Mouse (Mus musculus): Measurements from ENCODE around the gene Nomo1.

DNA sequence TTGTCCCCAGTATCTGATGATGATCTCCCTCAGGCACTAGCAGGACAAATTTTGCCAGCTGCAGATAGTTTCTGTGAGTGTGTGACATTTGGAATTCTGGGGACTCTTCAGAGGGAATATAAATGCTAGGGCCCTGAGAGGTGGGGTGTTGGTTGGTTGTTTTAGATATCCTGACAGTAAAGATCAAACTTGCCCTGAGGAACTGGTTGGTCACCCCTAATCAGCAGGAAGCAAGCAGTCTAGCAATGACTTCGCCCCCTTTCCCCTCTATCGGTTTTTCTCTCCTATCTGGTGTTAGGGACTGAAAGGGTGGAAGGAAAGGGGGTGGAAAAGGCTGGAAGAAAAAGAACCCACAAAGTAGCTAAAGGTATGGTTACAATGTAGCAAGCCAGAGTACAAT, 2.0 kb downstream of the Nomo1 start:
- TF ChIP-seq CTCF (IDR thresholded peaks at IDR 0.05; ENCODE audit: extremely low read depth, insufficient read length, insufficient replicate concordance, low read depth, low read length) (no peak), POLR2A (IDR thresholded peaks at IDR 0.05; ENCODE audit: low read depth, low read length) (no peak)

Measured in small intestine, adult 2 months (tissue).